Mouse (Mus musculus) T-helper 2 cell (primary cell): Measurements from ENCODE around the gene Tnni3k.

Experiments
- in situ Hi-C: fragments of 300-600 bp; cut with MboI, MseI; formaldehyde crosslinking; loops from one replicate; pipeline ENCODE4 v1.15.1; 2025; ENCODE audit warnings: high pct_unique_total_duplicates

The Tnni3k gene

GRCm38 (mm10) chr3:154953088-154953487, 102.1 kb downstream of the Tnni3k start:
- in situ Hi-C loops = no loop called here

- in situ Hi-C loops = no loop called here
Observed at GRCm38 (mm10) chr3:154949551-154949950, 105.7 kb downstream of the Tnni3k start.

GRCm38 (mm10) chr3:154945688-154946161, 109.5 kb downstream of the Tnni3k start:
- in situ Hi-C loops = no loop called here

DNA sequence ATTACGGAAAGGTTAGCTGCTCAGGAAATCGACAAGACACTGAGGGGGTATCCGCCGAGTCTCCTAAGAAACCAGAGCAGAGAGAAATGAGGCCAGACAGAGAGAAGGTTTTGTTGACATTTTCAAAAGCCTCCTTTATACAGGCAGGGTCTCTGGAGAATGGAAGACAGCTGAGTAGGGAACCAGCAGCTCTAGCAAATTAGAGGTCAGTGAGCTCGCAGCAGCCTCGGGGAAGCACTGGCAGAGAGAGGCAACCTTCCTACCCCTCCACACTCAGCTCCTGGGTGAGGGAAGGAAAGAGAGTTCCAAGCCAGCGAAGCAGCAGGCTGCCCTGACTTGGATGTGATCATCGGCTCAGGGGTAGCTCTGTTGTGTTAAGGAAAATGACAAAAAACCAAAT, 127.5 kb downstream of the Tnni3k start:
- in situ Hi-C loops = no loop called here

GRCm38 (mm10) chr3:154924936-154925335, 130.3 kb downstream of the Tnni3k start:
- in situ Hi-C loops = no loop called here

DNA sequence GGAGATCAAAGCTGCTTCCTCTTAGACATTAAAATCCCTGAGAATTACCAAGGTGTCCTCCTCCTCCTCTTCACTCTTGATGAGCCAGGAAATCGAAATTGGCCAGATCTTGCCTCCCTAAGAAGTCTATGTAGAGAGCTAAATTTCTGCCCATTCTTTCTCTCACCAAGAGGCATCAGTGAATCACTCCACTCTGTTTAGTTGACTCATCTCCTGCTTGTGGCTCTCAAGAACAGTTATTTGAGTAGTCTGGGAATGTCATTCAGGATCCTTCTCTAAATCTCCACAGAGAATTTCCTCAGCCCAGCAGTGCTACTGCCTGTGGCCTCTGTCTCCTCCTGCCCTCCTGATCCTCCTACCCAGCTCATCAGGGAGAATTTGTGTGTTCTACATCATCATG, 139.6 kb downstream of the Tnni3k start:
- in situ Hi-C loops = no loop called here

DNA sequence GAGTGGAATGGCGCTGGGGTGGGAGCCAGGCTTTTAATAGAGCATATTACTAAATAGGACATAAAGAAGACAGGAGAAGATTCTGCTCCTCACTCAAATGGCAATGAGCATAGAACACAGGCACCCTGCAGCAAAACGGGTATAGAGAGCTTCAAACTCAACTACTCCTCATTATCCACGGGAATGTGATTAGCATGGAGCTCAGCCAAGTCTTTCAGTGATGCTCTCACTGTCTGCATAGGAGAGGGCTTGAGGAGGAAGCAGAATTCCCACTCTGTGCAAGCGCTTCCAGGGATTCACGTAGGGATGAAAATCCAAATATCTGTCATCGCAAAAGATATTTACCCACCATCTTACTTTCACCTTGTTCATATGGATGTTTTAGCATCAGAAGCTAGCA, 141.6 kb downstream of the Tnni3k start:
- in situ Hi-C loops = no loop called here

GRCm38 (mm10) chr3:154896737-154897136, 158.5 kb downstream of the Tnni3k start:
- in situ Hi-C loops = no loop called here

GRCm38 (mm10) chr3:154893225-154893624, 162.0 kb downstream of the Tnni3k start:
- in situ Hi-C loops = no loop called here

GRCm38 (mm10) chr3:154885452-154885851, 169.8 kb downstream of the Tnni3k start:
- in situ Hi-C loops = no loop called here

GRCm38 (mm10) chr3:154885048-154885447, 170.2 kb downstream of the Tnni3k start:
- in situ Hi-C loops = no loop called here

DNA sequence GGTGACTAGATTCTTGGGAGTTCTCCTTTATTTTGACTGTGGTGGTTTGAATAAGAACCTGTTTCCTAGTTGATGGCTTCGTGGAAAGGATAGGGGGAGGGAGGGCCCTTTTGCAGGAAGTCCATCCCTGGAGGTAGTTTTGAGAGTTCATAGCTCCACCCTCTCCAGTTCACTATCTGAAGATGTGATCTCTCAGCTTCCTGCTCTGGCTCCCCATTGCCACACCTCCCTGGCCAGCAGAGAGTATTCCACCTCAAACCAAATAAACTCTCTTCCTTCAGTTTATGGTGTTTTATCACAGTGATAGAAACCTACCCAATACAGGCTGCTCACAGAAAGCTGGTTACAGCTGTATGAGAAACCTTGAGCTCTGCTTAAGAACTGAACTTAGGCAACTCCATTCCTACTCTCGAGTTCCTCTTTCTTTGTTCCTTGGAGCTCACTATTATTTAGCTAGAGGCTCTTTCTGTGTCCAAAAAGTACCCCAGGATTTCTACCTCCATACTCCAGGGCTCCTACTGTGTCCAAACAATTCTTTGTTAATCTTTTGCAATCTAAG, 173.7 kb downstream of the Tnni3k start:
- in situ Hi-C loops = no loop called here

GRCm38 (mm10) chr3:154880536-154880939, 174.7 kb downstream of the Tnni3k start:
- in situ Hi-C loops = no loop called here

- in situ Hi-C loops = no loop called here
Observed at GRCm38 (mm10) chr3:154880108-154880507, 175.1 kb downstream of the Tnni3k start.

DNA sequence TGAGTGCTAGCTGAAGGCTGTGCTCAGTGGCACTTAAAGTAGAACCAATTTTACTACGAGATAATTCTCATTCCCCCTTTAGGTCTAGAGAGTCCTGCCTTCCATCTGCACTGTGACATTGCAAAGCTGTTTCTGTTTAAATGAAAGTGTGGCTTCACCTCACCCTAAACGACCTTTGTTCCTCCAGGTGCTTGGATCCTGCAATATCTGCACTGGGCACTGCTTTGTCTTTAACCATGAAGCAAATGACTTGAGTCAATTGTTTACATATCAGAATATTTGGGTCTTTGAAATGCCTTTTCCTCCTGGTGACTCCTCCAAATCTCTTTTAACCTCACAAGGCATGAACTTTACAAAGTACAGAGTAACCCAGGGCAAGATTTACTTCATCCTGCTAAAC, 175.7 kb downstream of the Tnni3k start:
- in situ Hi-C loops = no loop called here

DNA sequence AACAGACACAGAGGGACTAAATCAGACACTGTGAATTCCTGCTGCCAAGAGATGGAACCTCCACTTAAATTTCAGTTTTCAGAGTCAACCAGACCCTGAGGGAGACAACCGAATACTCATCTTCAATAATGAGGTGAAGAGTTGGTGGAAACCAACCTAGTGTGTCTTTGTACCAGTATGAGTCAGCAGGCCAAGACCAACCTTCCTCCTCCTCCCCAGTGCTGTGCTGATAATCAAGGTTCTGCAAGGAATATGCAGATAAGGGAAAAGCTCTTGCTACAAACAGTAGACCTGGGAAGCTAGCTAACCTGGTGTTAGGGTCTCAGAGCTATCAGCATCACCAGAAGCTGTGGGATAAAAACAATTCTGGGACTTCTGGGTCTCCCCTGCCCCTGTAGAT, 176.1 kb downstream of the Tnni3k start:
- in situ Hi-C loops = no loop called here

GRCm38 (mm10) chr3:154868807-154869206, 186.4 kb downstream of the Tnni3k start:
- in situ Hi-C loops = loop anchor here (25.0 kb wide), 1 partner anchor 107 kb away; no protein-coding TSS in a partner anchor

DNA sequence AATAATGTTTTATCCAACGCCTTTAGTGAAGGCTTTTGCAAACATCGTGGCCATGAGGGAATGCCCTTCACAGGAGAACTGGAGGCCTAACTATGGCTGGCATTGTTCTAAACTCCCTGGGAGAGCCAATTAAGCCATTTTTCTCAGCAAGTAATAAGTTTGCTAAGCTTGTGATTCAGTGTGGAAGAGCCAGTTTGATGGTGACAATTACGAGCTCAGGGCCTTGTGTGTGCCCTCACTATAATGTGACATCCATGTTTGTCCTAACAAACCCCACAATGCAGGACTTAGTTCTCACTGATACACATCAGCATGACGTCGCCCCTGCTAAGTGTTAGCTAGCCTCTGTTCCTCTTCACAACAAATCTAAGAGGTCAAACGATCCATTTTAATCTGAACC, 193.3 kb downstream of the Tnni3k start:
- in situ Hi-C loops = loop anchor here (25.0 kb wide), 1 partner anchor 100 kb away; no protein-coding TSS in a partner anchor

DNA sequence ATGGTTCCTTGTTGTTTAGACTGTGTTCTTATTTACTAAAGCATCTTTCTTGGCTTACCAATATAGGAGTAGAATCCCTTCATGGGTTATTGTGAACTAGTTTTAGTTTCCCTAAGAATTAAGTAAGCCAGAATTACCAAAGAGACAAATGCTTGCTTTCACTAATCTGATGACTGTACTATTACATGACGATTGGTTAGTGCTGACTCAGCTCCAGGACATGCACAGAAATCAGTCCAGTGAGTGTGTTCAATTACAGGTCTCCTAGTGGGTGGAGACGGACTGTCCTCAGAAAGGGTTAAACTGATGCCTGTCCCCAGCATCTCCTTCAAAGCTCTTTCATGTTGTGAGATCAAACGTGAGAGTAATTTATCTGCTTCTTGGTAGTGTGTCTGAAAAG, 195.5 kb downstream of the Tnni3k start:
- in situ Hi-C loops = loop anchor here (25.0 kb wide), 1 partner anchor 97 kb away; no protein-coding TSS in a partner anchor

DNA sequence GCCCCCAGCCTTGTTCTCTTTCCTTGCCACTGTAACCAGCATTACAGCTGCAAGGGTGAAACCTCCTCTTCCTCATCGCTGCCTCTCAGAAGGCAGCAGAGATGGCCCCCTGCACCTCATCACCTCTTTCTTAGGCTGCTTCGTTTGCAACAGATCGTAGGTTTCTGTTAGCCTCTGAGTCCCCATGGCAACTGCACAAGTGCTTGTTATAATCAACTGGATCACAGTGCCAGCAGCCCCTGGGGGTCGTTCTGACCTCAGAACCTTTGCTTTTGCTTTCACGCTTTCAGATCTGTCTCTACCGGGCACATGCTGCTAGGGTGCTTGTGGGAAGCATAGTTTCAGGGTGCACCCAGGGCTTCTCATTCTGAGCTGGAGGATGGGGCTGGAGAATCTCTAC, 201.9 kb downstream of the Tnni3k start:
- in situ Hi-C loops = loop anchor here (25.0 kb wide), 1 partner anchor 91 kb away; no protein-coding TSS in a partner anchor

- in situ Hi-C loops = loop anchor here (25.0 kb wide), 1 partner anchor 90 kb away; no protein-coding TSS in a partner anchor
Observed at GRCm38 (mm10) chr3:154852281-154852680, 202.9 kb downstream of the Tnni3k start.

DNA sequence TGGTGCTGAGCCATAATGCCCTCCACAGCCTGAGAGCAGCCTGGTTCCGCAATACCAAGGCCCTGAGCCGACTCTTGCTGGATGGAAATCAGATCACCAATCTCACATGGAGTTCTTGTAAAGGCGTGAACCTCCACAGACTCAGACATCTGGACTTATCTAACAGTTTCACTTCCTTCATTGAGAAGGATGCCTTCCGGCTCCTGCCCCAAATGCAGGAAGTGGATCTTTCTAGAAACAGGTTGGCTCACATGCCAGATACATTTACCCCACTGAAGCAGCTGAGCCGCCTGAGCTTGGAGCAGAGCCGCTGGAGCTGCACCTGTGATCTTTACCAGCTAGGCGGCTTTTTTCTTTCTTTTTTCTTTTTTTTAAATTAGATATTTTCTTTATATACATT, 213.0 kb downstream of the Tnni3k start:
- in situ Hi-C loops = no loop called here

DNA sequence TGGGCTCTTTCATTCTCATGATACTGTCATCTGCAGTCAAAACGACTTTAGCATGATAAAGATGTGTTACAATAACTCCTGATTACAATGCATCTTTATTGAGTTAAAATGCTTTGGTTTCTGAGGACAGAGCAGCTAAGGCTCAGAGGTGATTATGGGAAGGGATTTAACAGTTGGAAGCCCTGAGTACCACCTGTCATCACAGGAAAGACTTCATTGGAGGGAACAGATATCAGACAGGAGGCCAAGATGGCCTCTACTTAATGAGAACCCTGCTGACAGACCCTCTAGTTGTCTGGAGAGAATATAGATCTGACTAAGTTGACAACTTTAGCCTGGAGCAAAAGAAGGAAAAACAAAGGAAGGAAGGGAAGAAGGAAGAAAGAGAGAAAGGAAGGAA, 214.1 kb downstream of the Tnni3k start:
- in situ Hi-C loops = no loop called here

- in situ Hi-C loops = no loop called here
Observed at GRCm38 (mm10) chr3:154837861-154838260, 217.3 kb downstream of the Tnni3k start.
